Mouse (Mus musculus) layer of hippocampus, postnatal 14 days (tissue): ENCODE measurements around the gene Anxa1. TPM values are rescaled to one million over a fixed set of nuclear protein-coding genes. Genes with fewer than 3 reads are reported as not detected.

ENCODE experiments used
- DNase-seq, 2 experiments: peaks; one replicate each; pipeline ENCODE4 v3.0.0; 2021 to 2022; ENCODE audit warnings: low spot score in 2 of 2, mixed read lengths in 1 of 2
- total RNA-seq, 2 experiments: library from RNA; stranded (reverse); gene quantifications; 2 replicates each; pipeline ENCODE4 v1.2.3; 2021

Anxa1 gene
- total RNA-seq, 2 experiments from 2014 or later: 0.79 to 1.2 TPM

DNA sequence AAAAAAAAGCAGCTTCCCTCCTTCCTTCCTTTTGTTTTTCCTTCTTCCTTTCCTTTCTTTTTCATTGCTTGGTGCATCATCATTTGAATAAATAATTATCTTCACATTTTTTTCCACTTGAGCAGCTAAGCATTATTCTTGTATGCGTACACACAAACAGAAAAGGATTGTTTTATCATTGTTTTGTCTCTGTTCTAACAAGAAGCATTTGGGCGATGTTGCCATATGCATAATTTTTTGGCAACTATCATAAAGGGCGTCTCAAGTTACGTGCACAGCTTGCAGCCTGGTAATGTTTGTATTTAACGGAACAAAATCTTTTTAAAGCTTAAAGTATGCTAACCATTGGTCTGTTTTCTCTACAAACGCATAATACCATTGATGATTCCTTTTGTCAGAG is 5.1 kb downstream of the Anxa1 start:
- no peak for DNase-seq

DNA sequence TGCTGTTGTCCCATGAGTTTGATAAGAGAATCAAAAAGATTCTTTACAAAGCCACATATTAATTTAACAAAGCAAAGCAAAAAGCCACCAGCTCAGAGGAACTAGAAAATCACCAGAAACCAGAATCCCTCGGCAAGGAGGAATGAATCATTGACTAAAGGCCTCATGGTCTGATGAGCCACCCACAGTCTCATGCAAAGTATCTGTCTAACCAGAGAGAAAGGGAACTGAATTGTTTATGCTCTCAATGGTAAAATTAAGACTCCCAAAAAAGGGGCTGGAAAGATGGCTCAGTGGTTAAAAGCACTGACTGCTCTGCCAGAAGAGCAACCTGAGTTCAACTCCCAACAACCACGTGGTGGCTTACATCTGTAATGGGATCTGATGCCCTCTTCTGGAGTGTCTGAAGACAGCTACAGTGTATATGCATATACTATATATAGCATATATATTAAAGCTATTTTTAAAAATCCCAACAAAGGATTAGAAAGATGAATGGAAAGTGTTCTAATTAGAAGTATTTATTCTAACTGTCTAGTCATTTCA is 9.5 kb downstream of the Anxa1 start:
- DNase-seq: no peak

DNA sequence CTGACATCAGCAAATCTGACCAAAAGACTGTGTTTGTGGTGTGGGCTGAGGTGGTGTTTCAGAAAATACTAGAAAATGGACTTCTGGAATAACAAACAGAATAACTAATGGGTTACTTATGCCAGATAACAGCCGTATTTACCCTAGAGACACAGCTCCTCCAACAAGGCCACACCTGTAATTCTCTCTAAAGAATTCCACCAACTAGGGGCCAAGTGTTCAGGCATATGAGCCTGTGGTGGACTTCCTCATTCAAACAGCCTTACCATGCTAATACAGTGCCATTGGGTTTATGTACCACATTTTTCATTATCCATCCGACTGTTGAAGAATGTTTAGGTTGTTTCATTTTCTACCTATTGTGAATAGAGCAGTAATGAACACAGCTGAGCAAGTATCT is 20.6 kb downstream of the Anxa1 start:
- no peak for DNase-seq

DNA sequence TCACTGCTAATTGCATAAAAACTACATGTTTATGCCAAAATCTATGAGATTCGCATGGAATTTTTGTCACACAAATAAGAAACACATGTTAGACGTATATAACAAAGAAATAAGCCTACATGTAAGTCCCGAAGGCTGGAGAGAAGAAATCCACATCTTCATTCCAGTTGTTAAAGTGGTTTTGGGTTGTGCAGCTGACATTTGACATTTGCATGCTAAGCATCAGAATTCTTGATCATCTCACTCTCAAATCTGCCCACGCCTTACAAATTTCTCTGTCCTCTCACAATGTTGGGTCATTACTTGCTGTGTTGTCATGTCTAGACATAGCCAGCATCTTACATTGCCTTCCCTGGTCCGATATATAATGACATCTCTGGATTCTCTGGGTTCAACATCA is 24.2 kb downstream of the Anxa1 start:
- no peak for DNase-seq

DNA sequence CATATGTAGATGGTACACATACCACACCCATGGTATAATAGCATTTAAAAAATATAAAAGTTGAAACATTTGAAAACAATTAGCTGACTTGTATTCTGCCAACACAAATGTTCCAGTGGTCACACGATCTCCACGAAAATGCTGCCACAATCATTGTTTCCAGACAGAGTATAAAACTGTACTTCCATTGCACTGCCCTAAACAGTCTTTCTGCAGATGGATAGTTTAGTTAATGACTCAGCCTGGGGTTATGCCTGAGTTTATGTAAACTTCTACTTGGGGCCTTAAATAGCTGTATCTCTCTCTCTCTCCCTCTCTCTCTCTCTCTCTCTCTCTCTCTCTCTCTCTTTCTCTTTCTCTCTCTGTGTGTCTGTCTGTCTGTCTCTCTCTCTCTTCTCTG is 24.7 kb downstream of the Anxa1 start:
- DNase-seq: no peak

DNA sequence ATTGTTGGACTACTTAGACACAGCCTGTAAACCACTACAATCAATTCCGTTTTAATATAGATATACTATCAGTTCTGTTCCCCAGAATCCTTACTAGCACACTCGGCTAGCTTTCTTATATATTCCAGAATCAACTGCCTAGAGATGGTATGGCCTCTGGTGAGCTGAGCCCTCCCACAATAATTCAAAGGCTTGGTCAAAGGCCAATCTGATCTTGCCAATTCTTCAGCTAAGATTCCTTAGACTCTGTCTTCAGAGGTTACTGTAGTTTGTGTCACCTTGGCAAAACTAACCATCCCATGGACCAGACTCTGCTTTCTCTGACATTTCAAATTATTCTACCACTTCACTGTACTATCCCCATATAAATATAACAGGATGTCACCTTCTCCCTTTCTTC is 25.4 kb downstream of the Anxa1 start:
- DNase-seq: no peak

DNA sequence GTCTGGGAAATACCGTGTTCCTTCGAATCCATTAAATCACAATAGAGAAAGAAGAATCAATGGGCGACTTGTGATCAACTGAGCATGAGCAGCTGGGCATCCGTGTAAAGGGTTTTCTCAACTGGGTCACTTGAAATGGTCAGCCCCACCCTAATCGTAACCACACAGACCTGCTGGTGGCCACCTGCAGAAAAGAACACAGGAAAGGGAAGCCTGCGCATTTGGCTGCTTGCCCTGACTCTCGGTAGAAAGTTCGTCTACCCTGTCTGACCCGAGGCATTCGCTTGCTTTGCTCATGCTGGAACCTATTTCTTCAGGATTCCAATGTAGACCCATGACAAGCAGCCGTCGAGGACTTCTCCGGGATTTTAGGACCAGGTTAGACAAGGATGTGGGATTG is 25.8 kb downstream of the Anxa1 start:
- DNase-seq: no peak

DNA sequence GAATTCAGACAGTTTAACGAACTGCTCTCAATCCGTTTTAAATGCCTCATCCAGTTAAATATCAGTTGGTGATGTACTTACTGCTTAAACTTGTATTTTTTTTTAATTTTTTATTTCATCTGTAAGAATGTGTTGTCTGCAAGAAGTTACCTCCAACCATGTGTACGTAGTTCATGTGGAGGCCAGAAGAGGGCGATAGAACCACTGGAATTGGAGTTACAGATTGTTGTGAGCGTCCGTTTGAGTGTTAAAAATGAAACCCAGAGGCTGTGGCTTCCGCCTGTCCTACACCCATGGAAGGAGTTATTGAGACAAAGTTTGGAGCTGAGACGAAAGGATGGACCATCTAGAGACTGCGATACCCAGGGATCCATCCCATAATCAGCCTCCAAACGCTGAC is 27.5 kb downstream of the Anxa1 start:
- DNase-seq: no peak

DNA sequence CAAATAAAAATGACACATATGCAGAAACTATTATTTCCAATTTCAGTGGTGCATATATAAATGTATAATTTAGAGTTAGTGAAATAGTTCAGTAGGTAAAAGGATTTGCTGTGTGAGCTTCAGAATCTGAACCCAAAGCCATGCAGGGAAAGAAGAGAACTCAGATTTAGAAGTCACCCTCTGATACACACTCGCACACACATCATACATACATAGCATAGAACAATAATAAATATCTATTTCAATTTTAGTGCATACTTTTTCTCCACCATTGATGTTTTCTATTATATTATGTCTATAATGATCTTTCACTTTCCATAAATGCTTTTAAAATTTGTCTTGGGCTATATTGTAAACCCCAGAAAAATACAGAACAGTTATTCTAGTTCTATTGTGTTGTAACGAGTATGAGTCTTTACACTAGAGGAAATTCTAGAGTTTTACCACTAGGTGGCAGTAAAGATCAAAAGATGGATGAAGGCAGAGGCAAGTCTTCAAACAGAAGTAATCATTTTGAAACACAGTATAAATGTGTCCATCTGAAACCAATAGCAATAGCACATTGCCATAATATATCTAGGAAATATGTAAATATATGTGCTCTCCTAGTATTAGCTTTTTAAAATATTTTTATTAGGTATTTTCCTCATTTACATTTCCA is 28.7 kb downstream of the Anxa1 start:
- DNase-seq: peak in 1 of 2 experiments; percentile 36

DNA sequence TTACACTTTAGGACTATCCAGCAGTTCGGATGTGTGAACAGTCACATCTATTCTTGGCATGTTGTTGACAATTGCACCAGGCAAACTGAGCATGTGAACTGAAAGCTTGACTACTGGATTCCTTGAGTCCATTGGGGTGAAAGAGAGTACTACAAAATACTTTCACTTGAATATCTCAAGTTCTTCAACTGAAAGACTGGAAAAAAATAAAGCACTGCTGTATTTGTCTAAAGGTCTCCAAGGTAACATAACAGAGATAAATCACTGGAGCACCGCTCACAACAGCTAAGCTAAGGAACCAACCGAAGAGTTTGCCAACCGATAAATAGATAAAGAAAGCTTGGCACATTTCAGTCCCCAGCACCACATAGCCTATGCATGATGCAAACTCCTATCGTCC is 32.1 kb downstream of the Anxa1 start:
- DNase-seq: no peak

DNA sequence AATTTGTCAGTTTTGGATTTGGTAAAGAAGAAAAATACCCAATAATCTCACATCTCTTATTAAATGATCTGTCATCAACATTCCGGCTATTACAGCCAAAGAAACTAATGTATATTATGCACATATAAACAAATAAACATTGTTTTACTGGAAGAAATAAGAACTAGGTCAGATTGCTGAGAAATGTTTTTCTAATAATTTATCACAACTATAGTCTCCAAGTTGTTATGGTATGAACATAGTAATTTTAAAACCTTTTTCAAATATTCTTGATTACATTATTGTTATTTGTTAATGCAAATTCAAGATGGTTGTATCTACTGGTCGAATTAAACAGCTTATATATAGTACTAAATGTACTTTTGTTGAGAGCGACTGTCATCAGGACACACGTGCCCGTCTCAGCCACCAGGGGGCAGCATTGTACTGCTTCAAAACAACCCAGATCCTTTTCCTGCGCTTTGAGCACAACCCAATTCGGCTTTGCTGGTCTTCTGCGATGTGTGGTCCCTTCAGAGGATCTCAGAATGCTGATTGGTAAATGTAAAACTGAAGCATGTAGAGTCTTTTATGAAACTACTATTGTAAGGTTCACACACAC is 45.3 kb downstream of the Anxa1 start:
- peak; percentile 64 to 82 for DNase-seq

DNA sequence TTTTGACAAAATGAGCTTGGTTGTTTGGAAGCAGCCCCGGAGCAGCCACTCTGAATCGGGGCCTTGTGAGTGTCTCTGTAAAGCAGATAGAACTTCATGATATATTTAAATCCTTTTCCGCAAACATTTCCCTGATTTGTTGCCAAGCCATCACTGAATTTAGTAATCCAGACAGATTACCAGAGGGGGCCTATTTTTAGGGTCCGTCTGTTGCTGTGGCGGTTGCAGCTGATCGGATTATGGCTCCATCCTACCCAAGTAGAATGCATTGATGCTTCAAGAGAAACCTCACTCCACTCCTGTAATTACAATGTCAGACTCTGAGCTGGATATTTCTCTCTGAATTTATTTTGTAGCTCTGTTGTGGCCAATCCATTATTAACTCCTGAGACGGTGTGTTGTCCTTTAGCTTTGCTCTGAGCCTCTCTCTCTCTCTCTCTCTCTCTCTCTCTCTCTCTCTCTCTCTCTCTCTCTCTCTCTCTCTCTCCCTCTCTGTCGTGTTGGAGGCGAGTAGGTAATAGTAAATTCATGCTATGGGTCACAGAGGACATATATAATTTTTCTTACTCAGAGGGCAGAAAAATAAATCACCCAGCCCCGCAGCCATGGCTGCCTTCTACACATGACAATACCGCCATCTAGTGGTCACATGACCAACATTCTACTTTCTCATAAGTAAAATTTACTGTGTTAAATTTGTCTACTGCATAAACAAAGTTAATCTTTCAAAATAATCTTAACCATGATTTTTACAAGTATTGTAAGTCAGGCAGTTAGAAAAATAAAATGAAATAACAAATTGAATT is 46.0 kb downstream of the Anxa1 start:
- DNase-seq: peak; percentile 43 to 75

DNA sequence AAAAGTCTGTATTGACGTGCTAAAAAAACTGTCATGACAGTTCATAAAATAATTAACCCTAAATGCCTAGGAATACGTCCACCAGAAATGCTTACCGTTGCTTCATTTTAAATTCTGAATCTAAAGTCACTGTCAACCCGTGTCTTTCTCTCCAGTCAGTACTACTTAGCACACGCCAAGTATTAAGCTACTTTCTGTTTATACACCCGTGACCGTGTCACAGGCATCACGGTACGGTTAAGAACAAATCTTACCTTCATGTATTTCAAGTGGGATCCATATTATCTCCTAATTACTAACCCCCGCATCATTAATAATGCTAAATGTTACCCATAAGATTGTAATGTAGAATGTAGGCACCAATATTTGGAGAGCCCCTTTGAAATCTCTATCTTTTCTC is 46.7 kb downstream of the Anxa1 start:
- DNase-seq: no peak

Other genes with a start within 250 kb of the Anxa1 start
- 10 to 100 TPM; 49.6 to 55.6 TPM for gene Aldh1a1, start 101.8 kb upstream of the Anxa1 start, total RNA-seq